Mouse (Mus musculus) ES-E14 (cell line): Measurements from ENCODE around the gene 1110051M20Rik.

Experiments
- CHD2 ChIP-seq: IDR thresholded peaks from 2 replicates; pipeline ENCODE4 v1.6.1; 2014; ENCODE audit warnings: mild to moderate bottlenecking, low read depth, low read length, inconsistent platforms
- HCFC1 ChIP-seq: IDR thresholded peaks from 2 replicates; pipeline ENCODE4 v1.6.1; 2012; ENCODE audit warnings: low read length, inconsistent platforms, borderline replicate concordance; ENCODE audit not compliant: insufficient read depth
- MAFK ChIP-seq: IDR thresholded peaks from 2 replicates; pipeline ENCODE4 v1.6.1; 2014; ENCODE audit warnings: mild to moderate bottlenecking, low read depth, low read length, inconsistent platforms; ENCODE audit not compliant: insufficient read depth
- ZC3H11A ChIP-seq: IDR thresholded peaks from 2 replicates; pipeline ENCODE4 v1.6.1; 2012; ENCODE audit warnings: low read depth, mild to moderate bottlenecking, inconsistent platforms, low read length, borderline replicate concordance

- TF ChIP-seq MAFK: no peak
- TF ChIP-seq CHD2: no peak
- no peak for TF ChIP-seq ZC3H11A
- no peak for TF ChIP-seq HCFC1
Measured at GRCm38 (mm10) chr2:91485256-91485655, 40.8 kb upstream of the 1110051M20Rik start.
